Mouse (Mus musculus) large intestine, adult 2 months (tissue): ENCODE data around the gene Epb41l1. TPM values are rescaled to one million over a fixed set of nuclear protein-coding genes. Genes with fewer than 3 reads are reported as not detected.

Source experiments
- DNase-seq: peaks from one replicate; pipeline ENCODE4 v3.0.0-alpha.2; 2012; ENCODE audit warnings: low read depth, low spot score
- WGBS: fragments of 180-500 bp; shearing (Covaris S2); methylation state at CpG from one replicate; pipeline ENCODE4 v1.1.7; 2018; 5-methylcytosine and 5-hydroxymethylcytosine counted together
- polyA plus RNA-seq: library from polyadenylated mRNA; depleted of rRNA; stranded (reverse); fragments of >200 nt; gene quantifications from 2 replicates; pipeline ENCODE4 v1.2.3, GENCODE M21; 2012

The Epb41l1 gene
- polyA plus RNA-seq, 1 experiment, result 17.1 TPM

GRCm38 (mm10) chr2:156452149-156452536, 31.4 kb downstream of the Epb41l1 start:
- 72% methylated on average over 7 of the region's 7 CpGs for WGBS
- DNase-seq, result no peak

- 38% methylated on average over 7 of the region's 7 CpGs for WGBS
- DNase-seq, result no peak
Measured at GRCm38 (mm10) chr2:156453822-156454221, 33.1 kb downstream of the Epb41l1 start.

GRCm38 (mm10) chr2:156455508-156456108, 34.9 kb downstream of the Epb41l1 start:
- no peak for DNase-seq
- WGBS, result 55% methylated on average over 9 of the region's 9 CpGs

GRCm38 (mm10) chr2:156456386-156457342, 36.0 kb downstream of the Epb41l1 start:
- DNase-seq, result no peak
- 54% methylated on average over 14 of the region's 14 CpGs for WGBS

GRCm38 (mm10) chr2:156457343-156457717, 36.6 kb downstream of the Epb41l1 start:
- DNase-seq, result peak; percentile 78
- 21% methylated on average over 4 of the region's 4 CpGs for WGBS

- DNase-seq, result no peak
- 17% methylated on average over 14 of the region's 14 CpGs for WGBS
Measured at GRCm38 (mm10) chr2:156460470-156460869, 39.8 kb downstream of the Epb41l1 start.

- 53% methylated on average over 14 of the region's 14 CpGs for WGBS
- DNase-seq, result no peak
Measured at GRCm38 (mm10) chr2:156462154-156463029, 41.7 kb downstream of the Epb41l1 start.

GRCm38 (mm10) chr2:156464416-156464815, 43.7 kb downstream of the Epb41l1 start:
- 89% methylated on average over 4 of the region's 4 CpGs for WGBS
- no peak for DNase-seq

GRCm38 (mm10) chr2:156467538-156467937, 46.8 kb downstream of the Epb41l1 start:
- no peak for DNase-seq
- 93% methylated on average over 11 of the region's 11 CpGs for WGBS

- 92% methylated on average over 5 of the region's 5 CpGs for WGBS
- no peak for DNase-seq
Measured at GRCm38 (mm10) chr2:156468890-156469289, 48.2 kb downstream of the Epb41l1 start.

GRCm38 (mm10) chr2:156469508-156469907, 48.8 kb downstream of the Epb41l1 start:
- WGBS, result 89% methylated on average over 8 of the region's 8 CpGs
- DNase-seq, result no peak

GRCm38 (mm10) chr2:156470938-156471337, 50.2 kb downstream of the Epb41l1 start:
- no peak for DNase-seq
- 94% methylated on average over 7 of the region's 7 CpGs for WGBS

GRCm38 (mm10) chr2:156472336-156472735, 51.6 kb downstream of the Epb41l1 start:
- 93% methylated on average over 8 of the region's 8 CpGs for WGBS
- no peak for DNase-seq

GRCm38 (mm10) chr2:156473696-156474095, 53.0 kb downstream of the Epb41l1 start:
- 69% methylated on average over 8 of the region's 8 CpGs for WGBS

GRCm38 (mm10) chr2:156474111-156474510, 53.4 kb downstream of the Epb41l1 start:
- DNase-seq, result no peak
- 41% methylated on average over 3 of the region's 3 CpGs for WGBS

More at GRCm38 (mm10) chr2:156473696-156474095, 53.0 kb downstream of the Epb41l1 start:
- DNase-seq, result no peak

GRCm38 (mm10) chr2:156474891-156475284, 54.2 kb downstream of the Epb41l1 start:
- 16% methylated on average over 12 of the region's 12 CpGs for WGBS

GRCm38 (mm10) chr2:156475285-156476110, 54.8 kb downstream of the Epb41l1 start:
- DNase-seq, result no peak
- 2% methylated on average over 64 of the region's 80 CpGs for WGBS

More at GRCm38 (mm10) chr2:156474891-156475284, 54.2 kb downstream of the Epb41l1 start:
- no peak for DNase-seq

- 56% methylated on average over 8 of the region's 8 CpGs for WGBS
- no peak for DNase-seq
Measured at GRCm38 (mm10) chr2:156476111-156476747, 55.5 kb downstream of the Epb41l1 start.

GRCm38 (mm10) chr2:156476748-156477151, 56.0 kb downstream of the Epb41l1 start:
- no peak for DNase-seq
- WGBS, result 61% methylated on average over 5 of the region's 5 CpGs
